Mouse (Mus musculus) intestine, embryonic 14.5 days (tissue): ENCODE data around the gene Acot7. TPM values are rescaled to one million over a fixed set of nuclear protein-coding genes. Genes with fewer than 3 reads are reported as not detected.

Experiments used
- polyA plus RNA-seq: library from polyadenylated mRNA; unstranded; fragments of >200 nt; fragmentation: Nextera tagmentation; extraction: Ambion mirVana; gene quantifications from 2 replicates; pipeline ENCODE4 v1.2.1, GENCODE M21; 2014

Acot7 gene
- polyA plus RNA-seq, 1 experiment from 2014 or later: 61.5 TPM

Other genes with a start within 250 kb of the Acot7 start
- 72.7 and 76.7 TPM in 2 replicates for gene Dnajc11, start 244.4 kb upstream of the Acot7 start, polyA plus RNA-seq
- 29.8 and 34.0 TPM in 2 replicates for gene Thap3, start 189.1 kb upstream of the Acot7 start, polyA plus RNA-seq
- 23.1 and 24.5 TPM in 2 replicates for gene Phf13, start 181.9 kb upstream of the Acot7 start, polyA plus RNA-seq
- gene Klhl21, start 169.3 kb upstream of the Acot7 start, polyA plus RNA-seq: 5.9 and 6.1 TPM in 2 replicates
- 16.3 and 28.0 TPM in 2 replicates for gene Zbtb48, start 150.5 kb upstream of the Acot7 start, polyA plus RNA-seq
- gene Tas1r1, start 139.6 kb upstream of the Acot7 start, polyA plus RNA-seq: 0.14 and 0.17 TPM in 2 replicates
- 34.9 and 36.0 TPM in 2 replicates for gene Nol9, start 138.8 kb upstream of the Acot7 start, polyA plus RNA-seq
- 9.0 and 9.2 TPM in 2 replicates for gene Plekhg5, start 105.6 kb upstream of the Acot7 start, polyA plus RNA-seq
- gene Tnfrsf25, start 62.2 kb upstream of the Acot7 start, polyA plus RNA-seq: 0.97 and 0.98 TPM in 2 replicates
- 22.8 and 24.2 TPM in 2 replicates for gene Espn, start 25.8 kb upstream of the Acot7 start, polyA plus RNA-seq
- not detected in 2 replicates for gene Hes2, start 19.3 kb upstream of the Acot7 start, polyA plus RNA-seq
- 8.2 and 9.4 TPM in 2 replicates for gene Gpr153, start 96.1 kb downstream of the Acot7 start, polyA plus RNA-seq
- gene Hes3, start 113.5 kb downstream of the Acot7 start, polyA plus RNA-seq: not detected in 2 replicates
- gene Icmt, start 119.1 kb downstream of the Acot7 start, polyA plus RNA-seq: 22.0 and 25.8 TPM in 2 replicates
- gene Rnf207, start 140.9 kb downstream of the Acot7 start, polyA plus RNA-seq: 1.7 and 1.8 TPM in 2 replicates
- 473 and 504 TPM in 2 replicates for gene Rpl22, start 147.6 kb downstream of the Acot7 start, polyA plus RNA-seq
- 1.1 and 1.7 TPM in 2 replicates for gene Chd5, start 160.5 kb downstream of the Acot7 start, polyA plus RNA-seq